Mouse (Mus musculus): ENCODE measurements around the gene Tbc1d2b. TPM values are rescaled to one million over a fixed set of nuclear protein-coding genes. Genes with fewer than 3 reads are reported as not detected.

Gene Tbc1d2b
- polyA plus RNA-seq, 1 experiment from 2014 or later = 17.3 TPM

- no peak overlapping the region for H3K27ac ChIP-seq
- H3K4me2 ChIP-seq = no peak overlapping the region
- no peak overlapping the region for H3K4me3 ChIP-seq
- H3K4me1 ChIP-seq = no peaks in the 10 kb centered on the region
- H3K9ac ChIP-seq = no peak overlapping the region
- ATAC-seq (ENCODE audit: insufficient number of reproducible peaks, insufficient read depth, low FRiP score, low TSS enrichment, low read depth) = no peak
- no peaks in the 10 kb centered on the region for H3K9me3 ChIP-seq
- 76% methylated on average over 11 of the region's 11 CpGs for WGBS
- H3K36me3 ChIP-seq = peaks cover 70% of the 10 kb centered on the region
- H3K27me3 ChIP-seq = no peaks in the 10 kb centered on the region
Measured at GRCm38 (mm10) chr9:90216259-90217001, 54.2 kb downstream of the Tbc1d2b start.

GRCm38 (mm10) chr9:90213127-90213526 is 57.5 kb downstream of the Tbc1d2b start:
- H3K4me1 ChIP-seq = no peaks in the 10 kb centered on the region
- H3K9ac ChIP-seq = no peak overlapping the region
- H3K4me2 ChIP-seq = no peak overlapping the region
- no peaks in the 10 kb centered on the region for H3K9me3 ChIP-seq
- H3K4me3 ChIP-seq = no peak overlapping the region
- no peak for ATAC-seq (ENCODE audit: insufficient number of reproducible peaks, insufficient read depth, low FRiP score, low TSS enrichment, low read depth)
- no peak overlapping the region for H3K27ac ChIP-seq
- H3K36me3 ChIP-seq = peaks cover 72% of the 10 kb centered on the region
- H3K27me3 ChIP-seq = no peaks in the 10 kb centered on the region
- 79% methylated on average over 3 of the region's 3 CpGs for WGBS

GRCm38 (mm10) chr9:90208655-90209054 is 61.9 kb downstream of the Tbc1d2b start:
- no peak overlapping the region for H3K27ac ChIP-seq
- H3K36me3 ChIP-seq = peaks cover 78% of the 10 kb centered on the region
- no peaks in the 10 kb centered on the region for H3K27me3 ChIP-seq
- H3K9ac ChIP-seq = no peak overlapping the region
- H3K4me2 ChIP-seq = no peak overlapping the region
- H3K4me3 ChIP-seq = no peak overlapping the region
- no peaks in the 10 kb centered on the region for H3K9me3 ChIP-seq
- WGBS = 88% methylated on average over 6 of the region's 6 CpGs
- H3K4me1 ChIP-seq = no peaks in the 10 kb centered on the region
- ATAC-seq (ENCODE audit: insufficient number of reproducible peaks, insufficient read depth, low FRiP score, low TSS enrichment, low read depth) = no peak

GRCm38 (mm10) chr9:90207808-90208207 is 62.8 kb downstream of the Tbc1d2b start:
- H3K27me3 ChIP-seq = no peaks in the 10 kb centered on the region
- no peak overlapping the region for H3K27ac ChIP-seq
- no peak overlapping the region for H3K4me2 ChIP-seq
- peaks cover 73% of the 10 kb centered on the region for H3K36me3 ChIP-seq
- H3K9ac ChIP-seq = no peak overlapping the region
- WGBS = 82% methylated on average over 8 of the region's 8 CpGs
- no peak overlapping the region for H3K4me3 ChIP-seq
- H3K4me1 ChIP-seq = no peaks in the 10 kb centered on the region
- no peak for ATAC-seq (ENCODE audit: insufficient number of reproducible peaks, insufficient read depth, low FRiP score, low TSS enrichment, low read depth)
- H3K9me3 ChIP-seq = no peaks in the 10 kb centered on the region

DNA sequence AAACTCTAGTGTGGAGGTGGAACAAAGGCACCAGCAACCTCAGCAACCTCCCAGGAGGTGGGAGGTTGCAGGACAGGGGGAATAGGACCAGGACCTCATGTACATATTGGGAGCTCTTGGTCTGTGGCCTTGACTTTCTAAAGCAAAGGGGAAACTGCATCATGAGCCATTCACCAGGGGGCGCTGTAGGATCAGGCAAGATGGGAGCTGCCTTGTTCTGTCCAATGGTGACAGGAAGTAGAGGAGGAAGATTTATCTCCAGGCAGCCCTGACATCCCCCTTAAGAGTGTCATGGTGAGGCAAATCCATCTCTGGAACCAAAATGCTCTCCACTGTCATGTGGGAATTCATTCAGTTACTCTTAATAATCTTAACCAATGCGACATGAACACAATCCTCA is 64.1 kb downstream of the Tbc1d2b start:
- WGBS = 46% methylated on average over 2 of the region's 2 CpGs

GRCm38 (mm10) chr9:90204396-90204915 is 66.1 kb downstream of the Tbc1d2b start:
- Histone ChIP-seq H3K4me1 (peaks cover 7% of the 10 kb centered on the region), H3K27me3 (no peaks in the 10 kb centered on the region), H3K9me3 (no peaks in the 10 kb centered on the region), H3K27ac (no peak overlapping the region), H3K4me2 (no peak overlapping the region), H3K36me3 (peaks cover 77% of the 10 kb centered on the region), H3K9ac (no peak overlapping the region), H3K4me3 (no peak overlapping the region)
- WGBS = 61% methylated on average over 8 of the region's 8 CpGs
- ATAC-seq (ENCODE audit: insufficient number of reproducible peaks, insufficient read depth, low FRiP score, low TSS enrichment, low read depth) = no peak

More for the DNA sequence above, 64.1 kb downstream of the Tbc1d2b start:
- Histone ChIP-seq H3K36me3 (peaks cover 76% of the 10 kb centered on the region), H3K4me3 (no peak overlapping the region), H3K27me3 (no peaks in the 10 kb centered on the region), H3K9ac (no peak overlapping the region), H3K4me2 (no peak overlapping the region), H3K9me3 (no peaks in the 10 kb centered on the region), H3K27ac (no peak overlapping the region), H3K4me1 (peaks cover 2% of the 10 kb centered on the region)
- no peak; the same call in 1 of the 2 replicates for ATAC-seq (ENCODE audit: insufficient number of reproducible peaks, insufficient read depth, low FRiP score, low TSS enrichment, low read depth)

GRCm38 (mm10) chr9:90203233-90203632 is 67.4 kb downstream of the Tbc1d2b start:
- no peak for ATAC-seq (ENCODE audit: insufficient number of reproducible peaks, insufficient read depth, low FRiP score, low TSS enrichment, low read depth)
- WGBS = 63% methylated on average over 5 of the region's 5 CpGs
- no peaks in the 10 kb centered on the region for H3K9me3 ChIP-seq

DNA sequence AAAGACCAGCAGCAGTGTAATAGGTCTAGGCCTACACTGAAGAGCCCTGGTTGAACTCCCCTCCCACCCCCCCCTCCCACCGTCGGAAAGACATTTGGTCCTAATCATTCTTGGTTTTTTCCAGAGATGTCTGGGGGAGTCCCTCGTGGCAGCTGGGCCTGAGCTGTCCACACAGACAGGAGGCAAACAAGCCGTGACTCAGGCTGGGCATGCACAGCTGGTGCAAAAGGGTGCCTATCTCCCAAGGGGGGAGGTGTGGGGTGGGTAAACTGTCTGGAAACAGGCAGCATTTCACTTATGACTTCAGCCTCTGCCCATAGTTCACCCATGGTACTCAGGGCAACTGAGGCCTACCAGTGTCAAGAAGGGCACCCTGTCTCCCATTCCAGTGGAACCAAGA is 69.1 kb downstream of the Tbc1d2b start:
- no peak overlapping the region for H3K9ac ChIP-seq
- no peak overlapping the region for H3K4me3 ChIP-seq
- H3K4me1 ChIP-seq = peaks cover 7% of the 10 kb centered on the region
- no peak overlapping the region for H3K4me2 ChIP-seq
- WGBS = 15% methylated on average over 4 of the region's 4 CpGs
- no peaks in the 10 kb centered on the region for H3K9me3 ChIP-seq
- H3K27ac ChIP-seq = no peak overlapping the region
- H3K36me3 ChIP-seq = peaks cover 68% of the 10 kb centered on the region
- no peaks in the 10 kb centered on the region for H3K27me3 ChIP-seq
- no peak for ATAC-seq (ENCODE audit: insufficient number of reproducible peaks, insufficient read depth, low FRiP score, low TSS enrichment, low read depth)

More at GRCm38 (mm10) chr9:90203233-90203632, 67.4 kb downstream of the Tbc1d2b start:
- Histone ChIP-seq H3K27ac (no peak overlapping the region), H3K27me3 (no peaks in the 10 kb centered on the region), H3K4me3 (no peak overlapping the region), H3K4me2 (no peak overlapping the region), H3K9ac (no peak overlapping the region), H3K4me1 (peaks cover 7% of the 10 kb centered on the region), H3K36me3 (peaks cover 68% of the 10 kb centered on the region)

GRCm38 (mm10) chr9:90201096-90201495 is 69.5 kb downstream of the Tbc1d2b start:
- Histone ChIP-seq H3K27ac (no peak overlapping the region), H3K4me1 (peaks cover 7% of the 10 kb centered on the region), H3K27me3 (no peaks in the 10 kb centered on the region), H3K4me2 (no peak overlapping the region), H3K9ac (no peak overlapping the region), H3K4me3 (no peak overlapping the region), H3K9me3 (no peaks in the 10 kb centered on the region), H3K36me3 (peaks cover 69% of the 10 kb centered on the region)
- WGBS = 87% methylated on average over 7 of the region's 7 CpGs
- ATAC-seq (ENCODE audit: insufficient number of reproducible peaks, insufficient read depth, low FRiP score, low TSS enrichment, low read depth) = no peak

DNA sequence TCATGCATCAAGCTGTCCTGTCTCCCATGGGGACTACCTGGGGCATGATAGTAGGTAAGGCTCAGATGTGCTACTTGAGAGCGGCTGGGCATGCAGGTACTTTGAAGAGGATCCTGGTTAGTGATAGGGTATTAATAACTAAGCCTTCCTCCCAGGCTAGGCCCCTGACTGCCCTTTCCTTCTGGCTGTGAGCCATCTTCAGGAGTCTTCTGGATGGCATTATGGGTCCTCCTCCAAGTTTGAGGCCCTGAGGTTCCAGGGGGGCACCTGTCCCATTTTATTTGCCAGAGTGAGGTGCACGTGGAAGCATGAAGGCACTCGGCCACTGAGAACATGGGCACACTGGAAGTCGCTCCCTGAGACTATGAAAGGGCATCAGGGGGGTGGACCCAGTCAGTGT is 70.1 kb downstream of the Tbc1d2b start:
- Histone ChIP-seq H3K9me3 (no peaks in the 10 kb centered on the region), H3K27ac (no peak overlapping the region), H3K4me1 (peaks cover 7% of the 10 kb centered on the region), H3K4me2 (no peak overlapping the region), H3K4me3 (no peak overlapping the region), H3K27me3 (no peaks in the 10 kb centered on the region), H3K9ac (no peak overlapping the region), H3K36me3 (peaks cover 68% of the 10 kb centered on the region)
- WGBS = 96% methylated on average over 4 of the region's 4 CpGs
- ATAC-seq (ENCODE audit: insufficient number of reproducible peaks, insufficient read depth, low FRiP score, low TSS enrichment, low read depth) = no peak

DNA sequence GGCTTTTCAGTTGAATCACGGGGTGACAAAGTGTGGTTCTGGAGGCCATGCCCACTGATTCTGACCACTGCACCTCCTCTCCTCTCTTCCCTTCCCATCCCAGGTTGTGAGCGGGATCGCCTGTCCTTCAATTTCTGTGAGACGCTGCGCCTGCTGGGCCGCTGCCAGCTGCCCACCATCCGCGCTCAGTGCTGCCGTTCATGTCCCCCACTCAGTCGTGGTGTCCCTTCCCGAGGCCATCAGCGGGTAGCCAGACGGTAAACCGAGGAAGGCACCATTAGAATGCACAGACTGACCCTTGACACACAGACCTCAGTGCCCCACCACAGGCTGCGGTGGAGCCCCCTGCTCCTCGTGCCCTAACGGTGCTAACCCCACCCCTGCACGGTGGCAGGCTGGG is 71.0 kb downstream of the Tbc1d2b start:
- no peaks in the 10 kb centered on the region for H3K27me3 ChIP-seq
- peaks cover 7% of the 10 kb centered on the region for H3K4me1 ChIP-seq
- H3K9me3 ChIP-seq = no peaks in the 10 kb centered on the region
- peaks cover 68% of the 10 kb centered on the region for H3K36me3 ChIP-seq
- H3K4me2 ChIP-seq = no peak overlapping the region
- H3K27ac ChIP-seq = no peak overlapping the region
- 91% methylated on average over 18 of the region's 18 CpGs for WGBS
- H3K4me3 ChIP-seq = no peak overlapping the region
- H3K9ac ChIP-seq = no peak overlapping the region
- ATAC-seq (ENCODE audit: insufficient number of reproducible peaks, insufficient read depth, low FRiP score, low TSS enrichment, low read depth) = no peak

Measured in embryonic facial prominence, embryonic 13.5 days (tissue).